Mouse (Mus musculus): ENCODE measurements around the gene Ogdhl. TPM values are rescaled to one million over a fixed set of nuclear protein-coding genes. Genes with fewer than 3 reads are reported as not detected.

Ogdhl gene
- polyA plus RNA-seq (2016; fragmentation: Nextera tagmentation; extraction: Ambion mirVana), result 19.2 and 19.4 TPM in 2 replicates

GRCm38 (mm10) chr14:32321732-32322685 lies at the start of gene Ogdhl:
Gene Ogdhl, plus strand, starts transcription at chr14:32322019.
- H3K4me1 ChIP-seq (replicated peaks), result peaks cover 9% of the 10 kb centered on the region
- no peaks in the 10 kb centered on the region for H3K9me3 ChIP-seq (replicated peaks)
- ATAC-seq (ENCODE audit: insufficient number of reproducible peaks, low FRiP score), result peak; percentile 63
- 0 out of 2 replicates have a peak, but pooled peaks cover 4% of the 10 kb centered on the region for H3K27me3 ChIP-seq (replicated peaks)
- whole genome bisulfite sequencing, result 2% methylated on average over 49 of the region's 50 CpGs
- no peaks in the 10 kb centered on the region for H3K36me3 ChIP-seq
- peak within 1 kb of the TSS; percentile 81 for H3K4me3 ChIP-seq
- H3K9ac ChIP-seq, result peak within 1 kb of the TSS; percentile 76
- H3K27ac ChIP-seq (ENCODE audit: poor library complexity, severe bottlenecking), result no peak within 1 kb of the TSS
- H3K4me2 ChIP-seq, result peak within 1 kb of the TSS; percentile 92

GRCm38 (mm10) chr14:32301622-32302021 lies 20.2 kb upstream of the Ogdhl start:
- H3K27ac ChIP-seq (ENCODE audit: poor library complexity, severe bottlenecking), result no peak overlapping the region
- H3K4me2 ChIP-seq, result no peak overlapping the region
- no peak for ATAC-seq (ENCODE audit: insufficient number of reproducible peaks, low FRiP score)

GRCm38 (mm10) chr14:32302423-32302822 lies 19.4 kb upstream of the Ogdhl start:
- Histone ChIP-seq H3K36me3 (0 out of 2 replicates have a peak, but pooled peaks cover 7% of the 10 kb centered on the region), H3K9me3 (replicated peaks) (no peaks in the 10 kb centered on the region), H3K4me3 (no peak overlapping the region), H3K27ac (ENCODE audit: poor library complexity, severe bottlenecking) (no peak overlapping the region), H3K4me2 (no peak overlapping the region), H3K4me1 (replicated peaks) (no peaks in the 10 kb centered on the region), H3K27me3 (replicated peaks) (no peaks in the 10 kb centered on the region), H3K9ac (no peak overlapping the region)
- 86% methylated on average over 7 of the region's 7 CpGs for WGBS
- no peak for ATAC-seq (ENCODE audit: insufficient number of reproducible peaks, low FRiP score)

More at GRCm38 (mm10) chr14:32301622-32302021, 20.2 kb upstream of the Ogdhl start:
- 83% methylated on average over 12 of the region's 12 CpGs for WGBS
- no peaks in the 10 kb centered on the region for H3K9me3 ChIP-seq (replicated peaks)
- no peak overlapping the region for H3K4me3 ChIP-seq
- H3K27me3 ChIP-seq (replicated peaks), result no peaks in the 10 kb centered on the region
- no peak overlapping the region for H3K9ac ChIP-seq
- 0 out of 2 replicates have a peak, but pooled peaks cover 7% of the 10 kb centered on the region for H3K36me3 ChIP-seq
- no peaks in the 10 kb centered on the region for H3K4me1 ChIP-seq (replicated peaks)

GRCm38 (mm10) chr14:32304921-32305320 lies 16.9 kb upstream of the Ogdhl start:
- Histone ChIP-seq H3K9ac (no peak overlapping the region), H3K9me3 (replicated peaks) (no peaks in the 10 kb centered on the region), H3K4me1 (replicated peaks) (no peaks in the 10 kb centered on the region), H3K27ac (ENCODE audit: poor library complexity, severe bottlenecking) (no peak overlapping the region), H3K4me2 (no peak overlapping the region), H3K4me3 (no peak overlapping the region), H3K27me3 (replicated peaks) (no peaks in the 10 kb centered on the region), H3K36me3 (no peaks in the 10 kb centered on the region)
- 89% methylated on average over 8 of the region's 8 CpGs for WGBS
- no peak for ATAC-seq (ENCODE audit: insufficient number of reproducible peaks, low FRiP score)

GRCm38 (mm10) chr14:32309876-32310275 lies 11.9 kb upstream of the Ogdhl start:
- Histone ChIP-seq H3K4me2 (no peak overlapping the region), H3K27ac (ENCODE audit: poor library complexity, severe bottlenecking) (no peak overlapping the region), H3K36me3 (no peaks in the 10 kb centered on the region), H3K27me3 (replicated peaks) (no peaks in the 10 kb centered on the region), H3K4me3 (no peak overlapping the region), H3K9me3 (replicated peaks) (no peaks in the 10 kb centered on the region), H3K4me1 (replicated peaks) (no peaks in the 10 kb centered on the region), H3K9ac (no peak overlapping the region)
- ATAC-seq (ENCODE audit: insufficient number of reproducible peaks, low FRiP score), result no peak
- WGBS, result 40% methylated on average over 8 of the region's 8 CpGs

- H3K4me3 ChIP-seq, result no peak overlapping the region
- H3K27me3 ChIP-seq (replicated peaks), result no peaks in the 10 kb centered on the region
- no peak overlapping the region for H3K27ac ChIP-seq (ENCODE audit: poor library complexity, severe bottlenecking)
- no peaks in the 10 kb centered on the region for H3K36me3 ChIP-seq
- no peak overlapping the region for H3K4me2 ChIP-seq
- no peaks in the 10 kb centered on the region for H3K4me1 ChIP-seq (replicated peaks)
- no peak for ATAC-seq (ENCODE audit: insufficient number of reproducible peaks, low FRiP score)
- WGBS, result 89% methylated on average over 2 of the region's 2 CpGs
- no peaks in the 10 kb centered on the region for H3K9me3 ChIP-seq (replicated peaks)
- H3K9ac ChIP-seq, result no peak overlapping the region
Observed at GRCm38 (mm10) chr14:32311381-32312035, 10.3 kb upstream of the Ogdhl start.

- no peak for ATAC-seq (ENCODE audit: insufficient number of reproducible peaks, low FRiP score)
- 9% methylated on average over 4 of the region's 4 CpGs for WGBS
- Histone ChIP-seq H3K4me2 (no peak overlapping the region), H3K4me1 (replicated peaks) (peaks cover 8% of the 10 kb centered on the region), H3K9me3 (replicated peaks) (no peaks in the 10 kb centered on the region), H3K36me3 (no peaks in the 10 kb centered on the region), H3K27ac (ENCODE audit: poor library complexity, severe bottlenecking) (no peak overlapping the region), H3K4me3 (no peak overlapping the region), H3K9ac (no peak overlapping the region), H3K27me3 (replicated peaks) (0 out of 2 replicates have a peak, but pooled peaks cover 4% of the 10 kb centered on the region)
Observed at GRCm38 (mm10) chr14:32317822-32318221, 4.0 kb upstream of the Ogdhl start.

GRCm38 (mm10) chr14:32323221-32323620 lies 1.4 kb downstream of the Ogdhl start:
- 88% methylated on average over 5 of the region's 5 CpGs for WGBS
- Histone ChIP-seq H3K27me3 (replicated peaks) (0 out of 2 replicates have a peak, but pooled peaks cover 4% of the 10 kb centered on the region), H3K9ac (no peak overlapping the region), H3K4me2 (no peak overlapping the region), H3K4me3 (no peak overlapping the region), H3K4me1 (replicated peaks) (peaks cover 9% of the 10 kb centered on the region), H3K27ac (ENCODE audit: poor library complexity, severe bottlenecking) (no peak overlapping the region), H3K36me3 (no peaks in the 10 kb centered on the region), H3K9me3 (replicated peaks) (no peaks in the 10 kb centered on the region)
- ATAC-seq (ENCODE audit: insufficient number of reproducible peaks, low FRiP score), result no peak

- H3K9me3 ChIP-seq (replicated peaks), result no peaks in the 10 kb centered on the region
- no peak overlapping the region for H3K4me2 ChIP-seq
- no peak overlapping the region for H3K4me3 ChIP-seq
- ATAC-seq (ENCODE audit: insufficient number of reproducible peaks, low FRiP score), result no peak
- H3K4me1 ChIP-seq (replicated peaks), result peaks cover 5% of the 10 kb centered on the region; the same call in 1 of the 2 replicates
- no peak overlapping the region for H3K27ac ChIP-seq (ENCODE audit: poor library complexity, severe bottlenecking)
- no peaks in the 10 kb centered on the region for H3K27me3 ChIP-seq (replicated peaks)
- peaks cover under 1% of the 10 kb centered on the region; the same call in 1 of the 2 replicates for H3K36me3 ChIP-seq
- H3K9ac ChIP-seq, result no peak overlapping the region
- whole genome bisulfite sequencing, result 82% methylated on average over 9 of the region's 9 CpGs
Observed at GRCm38 (mm10) chr14:32327366-32327765, 5.5 kb downstream of the Ogdhl start.

- ATAC-seq (ENCODE audit: insufficient number of reproducible peaks, low FRiP score), result no peak
- H3K9ac ChIP-seq, result no peak overlapping the region
- H3K4me1 ChIP-seq (replicated peaks), result no peaks in the 10 kb centered on the region
- H3K4me3 ChIP-seq, result no peak overlapping the region
- no peak overlapping the region for H3K4me2 ChIP-seq
- 84% methylated on average over 20 of the region's 20 CpGs for WGBS
- H3K27ac ChIP-seq (ENCODE audit: poor library complexity, severe bottlenecking), result no peak overlapping the region
- H3K27me3 ChIP-seq (replicated peaks), result no peaks in the 10 kb centered on the region
- H3K36me3 ChIP-seq, result peaks cover 29% of the 10 kb centered on the region
- H3K9me3 ChIP-seq (replicated peaks), result no peaks in the 10 kb centered on the region
Observed at GRCm38 (mm10) chr14:32332515-32333445, 11.0 kb downstream of the Ogdhl start.
